ENCODE assay signal across 17 mouse cellular contexts in the genomic region with DNA sequence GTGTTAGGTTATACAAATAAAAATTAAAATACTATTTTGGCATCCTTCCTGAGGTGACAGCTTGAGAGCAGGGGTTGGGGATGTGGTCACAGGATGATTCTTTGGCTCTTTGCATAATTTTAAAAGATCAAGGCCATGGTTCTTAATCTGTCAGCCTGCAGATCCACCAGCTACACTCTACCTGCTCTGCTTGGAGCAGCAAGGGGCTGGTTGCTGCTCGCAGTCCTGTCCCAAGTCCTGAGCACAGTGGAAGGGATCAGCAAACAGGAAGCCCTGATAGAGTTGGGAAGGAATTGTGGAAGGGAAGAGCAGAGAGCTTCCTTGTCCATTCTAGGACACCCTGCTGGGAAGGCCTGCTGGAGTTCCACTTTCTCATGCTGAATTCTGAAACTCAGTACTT.
DNase-seq lines count a peak whose midpoint lies in the region.
"Had no signal": no experiment of that assay in that cellular context is flagged by ENCODE, and none has a peak within 500 bp of the region (broad histone marks: within the 10 kb centered on the region; RNA-seq: fewer than 3 reads in every experiment).

No protein-coding gene starts in this region.

- peak; percentile 11 to 52 for DNase-seq in adrenal gland, adult (ENCODE audit: inconsistent age in 2 of 2, low spot score in 1 of 2)
- DNase-seq in adrenal gland, postnatal 25 days, result no peak
- peak; percentile 11 for DNase-seq in adrenal gland, adult 2 months
- no peak for DNase-seq in adrenal gland, adult 18-20 months (ENCODE audit: low spot score in 2 of 2)
- peak; percentile 67 for DNase-seq in heart, adult 11 months
- DNase-seq in heart, adult 18-20 months, result no peak
- DNase-seq: adrenal gland, adult 8-10 months; adrenal gland, postnatal 10 days; adrenal gland, postnatal 14 days; B cell, adult 2 months; cerebellum, adult 11 months; cerebellum, adult 11-12 months; cerebellum, adult 18-20 months; cerebellum, adult 2 months; cerebellum, adult 8-10 months; cerebellum, adult 9-10 months; cerebellum, adult 9-11 months had no signal

Comparison
In these comparisons a context has a peak if more than half of its experiments do, and no peak if none do; other contexts are left out.
1. DNase-seq: peak in adrenal gland, adult (2 of 2), adrenal gland, adult 2 months (single experiment) and heart, adult 11 months (single experiment); none in adrenal gland, postnatal 25 days (single experiment), adrenal gland, adult 18-20 months (0 of 2) and heart, adult 18-20 months (0 of 2).